Mouse (Mus musculus) liver, embryonic 16.5 days (tissue): ENCODE data around the gene Fyb. TPM values are rescaled to one million over a fixed set of nuclear protein-coding genes. Genes with fewer than 3 reads are reported as not detected.
A peak's percentile ranks its signal among the peaks of the same experiment; 100 is the strongest.

ENCODE experiments used
- ATAC-seq: fragments of 200-750 bp; cut with Nextera tagmentation; 2 replicates; pipeline ENCODE4 v1.8.0; 2017; ENCODE audit warnings: low read depth, mild to moderate bottlenecking, moderate number of reproducible peaks, moderate library complexity
- H3K27ac ChIP-seq: fragments of 300-500 bp; sonication (generic); 2 replicates; pipeline ENCODE4 v1.5.1; 2014; ENCODE audit warnings: mild to moderate bottlenecking, low read length
- H3K27me3 ChIP-seq: fragments of 300-500 bp; sonication (generic); 2 replicates; pipeline ENCODE4 v1.6.1; 2014; ENCODE audit warnings: low read depth, low read length, mixed read lengths; ENCODE audit not compliant: control insufficient read depth, insufficient read depth
- H3K36me3 ChIP-seq: fragments of 300-500 bp; sonication (generic); 2 replicates; pipeline ENCODE4 v1.6.1; 2014; ENCODE audit warnings: mild to moderate bottlenecking; ENCODE audit not compliant: control insufficient read depth, insufficient read depth
- H3K4me1 ChIP-seq: fragments of 300-500 bp; sonication (generic); 2 replicates; pipeline ENCODE4 v1.6.1; 2014; ENCODE audit warnings: low read depth, low read length, mixed read lengths; ENCODE audit not compliant: control insufficient read depth
- H3K4me2 ChIP-seq: fragments of 300-500 bp; sonication (generic); 2 replicates; pipeline ENCODE4 v1.6.1; 2014; ENCODE audit warnings: low read depth, low read length, mixed read lengths
- H3K4me3 ChIP-seq: fragments of 300-500 bp; sonication (generic); 2 replicates; pipeline ENCODE4 v1.5.1; 2014; ENCODE audit warnings: low read depth, mild to moderate bottlenecking, low read length
- H3K9ac ChIP-seq: fragments of 300-500 bp; sonication (generic); 2 replicates; pipeline ENCODE4 v1.6.1; 2014; ENCODE audit warnings: low read depth, low read length
- H3K9me3 ChIP-seq: fragments of 300-500 bp; sonication (generic); replicated peaks from 2 replicates; pipeline ENCODE4 v1.6.1; 2016; ENCODE audit warnings: low read length; ENCODE audit not compliant: control insufficient read depth
- WGBS: fragments of 180-500 bp; shearing (Covaris S2); extraction: QIAGEN DNeasy Blood & Tissue Kit; methylation state at CpG from one replicate; pipeline ENCODE4 v1.1.7; 2014; ENCODE audit not compliant: insufficient replicate concordance; 5-methylcytosine and 5-hydroxymethylcytosine counted together
- polyA plus RNA-seq: library from polyadenylated mRNA; unstranded; fragments of >200 nt; fragmentation: Nextera tagmentation; extraction: Ambion mirVana; gene quantifications from 2 replicates; pipeline ENCODE4 v1.2.1, GENCODE M21; 2015

Gene Fyb
- polyA plus RNA-seq, 1 experiment from 2014 or later, result 21.9 TPM

DNA sequence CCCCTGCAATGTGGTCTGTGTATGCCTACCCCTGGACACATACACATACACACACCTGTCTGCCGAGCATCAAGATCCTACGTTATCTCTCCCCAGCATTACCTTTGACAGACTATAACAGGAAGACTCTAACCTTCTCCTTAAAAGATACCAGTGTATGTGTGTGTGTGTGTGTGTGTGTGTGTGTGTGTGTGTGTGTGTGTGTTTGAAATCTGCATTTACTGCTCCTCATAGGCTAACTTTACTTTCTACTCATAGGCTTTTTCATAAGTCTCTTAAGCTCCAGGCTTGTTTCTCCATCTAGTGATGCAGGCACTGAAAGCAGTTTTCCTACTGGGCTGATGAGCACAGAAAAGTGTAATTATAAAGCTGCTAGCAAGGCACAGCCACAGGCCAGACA lies 2.1 kb downstream of the Fyb start:
- no peak for ATAC-seq
- peaks cover 15% of the 10 kb centered on the region for H3K4me1 ChIP-seq
- WGBS, result 34% methylated on average over 2 of the region's 2 CpGs
- H3K9ac ChIP-seq, result no peak overlapping the region
- H3K27ac ChIP-seq, result no peak overlapping the region
- no peaks in the 10 kb centered on the region for H3K36me3 ChIP-seq
- H3K9me3 ChIP-seq, result no peaks in the 10 kb centered on the region
- no peak overlapping the region for H3K4me3 ChIP-seq
- no peaks in the 10 kb centered on the region for H3K27me3 ChIP-seq
- H3K4me2 ChIP-seq, result no peak overlapping the region

DNA sequence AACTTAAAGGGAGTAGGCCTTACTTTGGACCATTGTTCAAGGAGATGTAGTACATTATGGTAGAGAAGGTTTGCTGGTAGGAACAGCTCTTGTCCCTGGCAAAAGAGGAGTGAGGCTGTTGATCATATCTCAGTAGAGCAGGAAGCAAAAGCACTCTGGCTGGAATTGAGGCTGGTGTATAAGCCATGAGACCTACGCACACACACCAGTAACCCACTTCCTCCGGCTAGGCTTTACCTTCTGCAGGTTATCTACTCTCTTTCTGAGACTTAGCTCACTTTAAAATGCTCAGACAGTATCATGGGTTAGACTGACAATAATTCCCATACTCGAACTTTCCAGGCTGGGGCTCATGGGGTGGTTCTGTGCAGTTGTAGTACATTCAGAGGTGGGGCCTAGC lies 2.7 kb downstream of the Fyb start:
- H3K4me1 ChIP-seq, result peaks cover 10% of the 10 kb centered on the region
- H3K4me3 ChIP-seq, result no peak overlapping the region
- no peak for ATAC-seq
- H3K27me3 ChIP-seq, result no peaks in the 10 kb centered on the region
- no peak overlapping the region for H3K27ac ChIP-seq
- H3K4me2 ChIP-seq, result no peak overlapping the region
- H3K9ac ChIP-seq, result no peak overlapping the region
- H3K9me3 ChIP-seq, result no peaks in the 10 kb centered on the region
- no peaks in the 10 kb centered on the region for H3K36me3 ChIP-seq
- WGBS, result 42% methylated on average over 3 of the region's 3 CpGs

DNA sequence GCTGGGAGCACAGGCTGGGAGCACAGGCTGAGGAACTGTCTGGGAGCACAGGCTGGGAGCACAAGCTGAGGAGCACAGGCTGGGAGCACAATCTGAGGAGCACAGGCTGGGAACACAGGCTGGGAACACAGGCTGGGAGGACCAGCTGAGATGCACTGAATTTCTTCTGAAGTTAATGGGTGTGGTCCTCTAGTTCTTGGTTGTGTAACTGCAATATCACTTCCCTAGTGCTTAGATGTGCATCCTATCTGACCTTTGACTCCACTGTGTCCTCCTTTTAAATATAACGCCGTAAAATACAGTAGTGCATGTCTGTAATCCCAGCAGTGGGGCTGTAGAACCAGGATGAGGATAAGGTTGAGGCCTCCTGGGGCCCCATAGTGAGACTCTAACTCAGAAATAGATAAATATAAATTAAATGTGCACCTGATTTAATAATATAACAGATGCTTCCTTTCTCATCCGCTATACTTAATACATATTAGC lies 11.2 kb downstream of the Fyb start:
- Histone ChIP-seq H3K27me3 (no peaks in the 10 kb centered on the region), H3K4me3 (no peak overlapping the region), H3K4me2 (no peak overlapping the region), H3K4me1 (no peaks in the 10 kb centered on the region), H3K36me3 (no peaks in the 10 kb centered on the region), H3K9me3 (no peaks in the 10 kb centered on the region), H3K27ac (no peak overlapping the region), H3K9ac (no peak overlapping the region)
- no peak for ATAC-seq
- 56% methylated on average over 3 of the region's 3 CpGs for WGBS

DNA sequence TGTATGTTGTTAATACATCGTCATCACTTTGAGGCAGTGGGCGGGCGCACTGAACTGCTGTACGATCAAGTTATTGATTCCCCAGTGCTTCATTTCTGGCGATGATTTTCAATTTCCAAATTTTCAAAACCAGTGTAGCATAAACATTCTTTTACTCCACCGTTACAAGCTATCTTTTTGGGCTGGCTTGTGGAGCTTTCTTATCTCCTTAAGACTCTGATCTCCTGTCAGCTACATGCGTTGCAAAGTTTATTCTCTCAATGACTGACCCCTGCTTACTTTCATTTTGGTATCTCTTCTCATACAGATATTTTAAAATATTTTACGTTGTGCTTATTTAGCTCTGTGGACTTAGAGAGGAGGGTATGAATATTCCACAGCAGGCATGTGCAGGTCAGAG lies 11.9 kb downstream of the Fyb start:
- no peak overlapping the region for H3K4me2 ChIP-seq
- no peak overlapping the region for H3K27ac ChIP-seq
- no peak overlapping the region for H3K9ac ChIP-seq
- no peak for ATAC-seq
- H3K4me1 ChIP-seq, result no peaks in the 10 kb centered on the region
- no peaks in the 10 kb centered on the region for H3K9me3 ChIP-seq
- 51% methylated on average over 8 of the region's 8 CpGs for WGBS
- H3K4me3 ChIP-seq, result no peak overlapping the region
- H3K36me3 ChIP-seq, result no peaks in the 10 kb centered on the region
- H3K27me3 ChIP-seq, result no peaks in the 10 kb centered on the region

DNA sequence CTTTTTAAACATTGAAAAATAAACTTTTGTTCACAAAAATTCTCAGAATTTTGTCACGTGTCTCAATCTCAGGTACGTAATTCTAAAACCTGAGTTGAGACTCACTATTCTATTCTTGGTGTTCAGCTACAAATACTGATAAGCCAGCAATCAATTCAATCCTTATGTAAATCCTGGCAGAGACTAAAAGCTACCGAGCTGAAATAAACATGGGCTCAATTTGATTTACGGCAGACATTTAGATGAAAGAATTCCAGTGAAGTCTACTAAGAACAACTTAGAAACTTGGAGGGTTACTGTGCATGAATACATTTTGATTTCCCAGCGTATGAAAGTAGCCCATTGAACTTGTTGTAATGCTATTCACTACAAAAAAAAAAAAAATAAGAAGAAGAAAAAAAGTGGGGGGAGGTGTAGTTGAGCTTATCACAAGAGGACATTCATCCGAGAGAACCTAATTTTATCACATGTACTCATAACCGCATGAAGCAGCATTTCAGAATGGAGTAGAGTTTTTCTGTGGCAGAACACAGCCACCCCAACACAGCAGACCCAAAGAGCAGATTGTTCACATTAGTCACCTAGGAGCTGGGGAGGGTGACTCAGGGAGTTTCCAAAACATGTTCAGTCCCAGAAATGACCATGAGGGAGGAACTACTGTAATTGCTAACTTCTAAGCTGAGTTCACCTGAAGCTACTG lies 17.1 kb downstream of the Fyb start:
- no peak overlapping the region for H3K9ac ChIP-seq
- 0 out of 2 replicates have a peak overlapping the region, but pooled peaks have one; percentile 6 for H3K4me2 ChIP-seq
- H3K36me3 ChIP-seq, result no peaks in the 10 kb centered on the region
- H3K9me3 ChIP-seq, result no peaks in the 10 kb centered on the region
- H3K4me3 ChIP-seq, result no peak overlapping the region
- 17% methylated on average over 7 of the region's 7 CpGs for WGBS
- no peak overlapping the region for H3K27ac ChIP-seq
- H3K4me1 ChIP-seq, result peaks cover 5% of the 10 kb centered on the region
- no peaks in the 10 kb centered on the region for H3K27me3 ChIP-seq
- peak; percentile 47 for ATAC-seq

DNA sequence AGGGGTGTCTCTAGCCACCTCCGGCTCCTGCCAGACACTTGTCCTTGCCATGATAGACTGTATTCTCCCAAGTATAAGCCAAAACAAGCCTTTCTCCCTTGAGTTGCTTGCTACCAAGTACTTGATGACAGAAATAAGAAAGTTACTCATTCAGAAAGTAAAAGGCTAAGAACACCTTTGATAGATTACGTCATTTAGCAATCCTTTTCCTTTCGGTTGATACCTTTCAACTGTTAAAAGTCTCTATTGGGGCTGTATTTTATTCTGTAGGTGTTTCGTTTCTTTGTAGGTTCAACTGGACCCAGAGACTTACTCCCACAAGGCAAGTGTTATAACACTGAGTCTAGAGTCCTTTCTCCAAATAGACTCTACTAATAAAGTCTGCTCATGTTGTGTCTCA lies 26.3 kb downstream of the Fyb start:
- H3K27ac ChIP-seq, result no peak overlapping the region
- no peaks in the 10 kb centered on the region; the same call in 1 of the 2 replicates for H3K4me1 ChIP-seq
- H3K4me3 ChIP-seq, result no peak overlapping the region
- H3K4me2 ChIP-seq, result no peak overlapping the region
- no peaks in the 10 kb centered on the region for H3K36me3 ChIP-seq
- ATAC-seq, result no peak
- H3K9ac ChIP-seq, result no peak overlapping the region
- WGBS, result 78% methylated on average over 4 of the region's 4 CpGs
- no peaks in the 10 kb centered on the region for H3K27me3 ChIP-seq
- H3K9me3 ChIP-seq, result no peaks in the 10 kb centered on the region

DNA sequence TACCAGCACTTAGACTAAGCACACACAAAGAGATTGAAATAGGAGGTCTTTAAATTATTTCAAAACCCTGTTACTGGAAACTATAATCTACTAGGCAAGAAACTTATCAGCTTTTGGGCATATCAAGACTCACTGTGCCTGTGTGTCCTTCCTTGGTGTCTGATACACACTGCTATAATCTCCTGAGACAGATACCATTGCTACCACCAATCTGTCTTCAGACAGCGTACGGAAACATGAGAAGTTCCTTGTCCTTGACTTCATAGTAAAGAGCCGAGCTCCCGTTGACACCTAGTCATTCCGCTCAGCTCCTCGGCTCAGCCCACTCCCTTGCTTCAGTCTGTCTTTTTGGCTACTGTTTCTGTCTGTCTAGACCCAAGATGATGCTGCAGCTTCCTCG lies 29.2 kb downstream of the Fyb start:
- Histone ChIP-seq H3K9me3 (no peaks in the 10 kb centered on the region), H3K4me1 (peaks cover 6% of the 10 kb centered on the region), H3K9ac (no peak overlapping the region), H3K27ac (no peak overlapping the region), H3K36me3 (no peaks in the 10 kb centered on the region), H3K27me3 (no peaks in the 10 kb centered on the region), H3K4me2 (peak overlapping the region; percentile 4; the same call in 1 of the 2 replicates), H3K4me3 (no peak overlapping the region)
- WGBS, result 32% methylated on average over 7 of the region's 7 CpGs
- peak; percentile 37; the same call in 1 of the 2 replicates for ATAC-seq

DNA sequence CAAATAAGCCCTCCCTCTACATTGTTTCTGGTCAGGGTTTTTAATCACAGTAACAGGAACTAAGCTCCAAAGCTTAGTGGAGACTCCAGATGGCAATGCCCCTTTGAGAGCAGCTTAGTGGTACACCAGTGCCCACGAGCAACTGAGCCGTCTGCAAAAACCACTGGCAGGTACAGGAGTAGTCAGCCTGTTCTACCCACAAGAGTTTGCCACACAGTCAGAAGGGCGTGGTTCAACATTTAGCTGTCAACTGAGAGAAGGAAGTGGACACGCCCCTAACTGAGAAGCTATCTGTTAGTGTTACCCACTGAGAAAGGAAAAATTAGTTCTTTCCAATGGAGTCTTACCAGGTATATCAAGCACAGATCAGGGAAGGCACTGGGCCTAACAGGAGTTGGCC lies 32.1 kb downstream of the Fyb start:
- Histone ChIP-seq H3K4me3 (no peak overlapping the region), H3K4me1 (peaks cover 6% of the 10 kb centered on the region), H3K27me3 (no peaks in the 10 kb centered on the region), H3K9me3 (no peaks in the 10 kb centered on the region), H3K9ac (no peak overlapping the region), H3K36me3 (no peaks in the 10 kb centered on the region), H3K4me2 (no peak overlapping the region), H3K27ac (no peak overlapping the region)
- peak; percentile 51 for ATAC-seq
- 14% methylated on average over 4 of the region's 4 CpGs for WGBS

DNA sequence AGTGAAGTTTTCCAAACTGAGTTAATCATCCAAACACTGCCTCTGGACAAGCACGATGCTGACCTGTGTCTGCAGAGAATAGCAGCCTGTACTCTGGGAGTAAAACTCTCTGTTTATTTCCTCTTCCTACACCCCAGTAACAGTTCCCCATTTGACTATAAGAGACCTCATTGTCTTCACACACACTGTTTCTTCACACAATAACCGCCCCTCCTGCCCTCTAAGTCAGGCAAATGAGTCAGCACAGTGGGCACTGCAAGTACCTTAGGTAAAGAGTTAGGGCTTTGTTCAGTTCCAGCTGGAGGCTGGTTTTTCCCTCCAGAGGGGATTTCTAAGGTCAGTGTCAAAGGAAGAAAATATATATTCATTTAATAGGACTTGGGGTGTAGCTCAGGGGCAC lies 32.9 kb downstream of the Fyb start:
- H3K36me3 ChIP-seq, result no peaks in the 10 kb centered on the region
- H3K4me2 ChIP-seq, result no peak overlapping the region
- no peaks in the 10 kb centered on the region for H3K27me3 ChIP-seq
- H3K4me3 ChIP-seq, result no peak overlapping the region
- WGBS, result 31% methylated on average over 2 of the region's 2 CpGs
- no peaks in the 10 kb centered on the region for H3K9me3 ChIP-seq
- H3K4me1 ChIP-seq, result peaks cover 6% of the 10 kb centered on the region
- ATAC-seq, result peak; percentile 47; the same call in 1 of the 2 replicates
- H3K9ac ChIP-seq, result no peak overlapping the region
- H3K27ac ChIP-seq, result no peak overlapping the region
